Comparison of ENCODE assay signal across 8 mouse cellular contexts in genomic region chr3:36150934-36151686, GRCm38 (mm10). TPM values are rescaled to one million over a fixed set of nuclear protein-coding genes. Genes with fewer than 3 reads are reported as not detected.
A peak's percentile ranks its signal among the peaks of the same experiment; 100 is the strongest.
DNase-seq lines count a peak whose midpoint lies in the region; ATAC-seq and TF ChIP-seq lines count a peak whose summit lies in the region.

Gene D3Ertd254e, plus strand, starts transcription at chr3:36151017.

- no peaks in the 10 kb centered on the region for H3K9me3 ChIP-seq in hindbrain, embryonic 15.5 days

- H3K4me3 ChIP-seq in hindbrain, embryonic 15.5 days: peak within 1 kb of the TSS; percentile 88

- no peak for TF ChIP-seq CTCF in Patski (IDR thresholded peaks at IDR 0.05)

- POLR2A ChIA-PET in Patski (lab: Charles Lee): interaction anchor here (0.7 to 0.8 kb wide), 2 partner anchors 10 to 139 kb away, joined by 3 read pairs; no protein-coding TSS in a partner anchor

- peak; percentile 92 for DNase-seq in Patski (ENCODE audit: low read depth, low spot score)
- peak; percentile 89 to 90 for DNase-seq in cerebellum, postnatal 14 days
- DNase-seq in frontal cortex, postnatal 25 days (ENCODE audit: low spot score in 2 of 2): peak; percentile 80 to 82
- DNase-seq in left cerebral cortex, adult 11 months (ENCODE audit: low spot score): peak; percentile 92
- DNase-seq in lung, postnatal 4 days: peak; percentile 89 to 92
- DNase-seq in retina, postnatal 7 days (ENCODE audit: low read depth, low spot score): peak; percentile 65
- peak; percentile 65 for DNase-seq in urinary bladder, adult 2 months (ENCODE audit: low spot score)

- CTCF ChIA-PET in Patski (lab: Charles Lee): interaction anchor here (1.0 to 1.3 kb wide), 3 partner anchors 20 to 344 kb away, joined by 3 to 6 read pairs (median 3); no protein-coding TSS in a partner anchor

- peaks cover 30% of the 10 kb centered on the region for H3K4me1 ChIP-seq in hindbrain, embryonic 15.5 days (replicated peaks)

- peak within 1 kb of the TSS; percentile 91 for H3K9ac ChIP-seq in hindbrain, embryonic 15.5 days

- H3K27me3 ChIP-seq in Patski: peaks cover 26% of the 10 kb centered on the region
- no peaks in the 10 kb centered on the region for H3K27me3 ChIP-seq in hindbrain, embryonic 15.5 days

- peak within 1 kb of the TSS; percentile 73 for H3K4me2 ChIP-seq in hindbrain, embryonic 15.5 days

- peak; percentile 99 for ATAC-seq in Patski
- peak; percentile 100 for ATAC-seq in hindbrain, embryonic 15.5 days (ENCODE audit: low FRiP score, low read depth)

- H3K27ac ChIP-seq in hindbrain, embryonic 15.5 days (replicated peaks): peak within 1 kb of the TSS; percentile 90

- no peaks in the 10 kb centered on the region for H3K36me3 ChIP-seq in hindbrain, embryonic 15.5 days

- in situ Hi-C loops in Patski (cut with MboI; ENCODE audit: low pct_unique_long_range_greater_than_20kb): no loop called here

- WGBS in hindbrain, embryonic 15.5 days: under 1% methylated on average over 45 of the region's 54 CpGs

RNA-seq across cellular contexts. Expression of gene D3Ertd254e, which starts in this region (rescaled TPM):
- polyA plus RNA-seq in Patski (2021): 10.2 TPM
- 15.3 and 15.5 TPM in 2 replicates for polyA plus RNA-seq in hindbrain, embryonic 15.5 days (2015; fragmentation: Nextera tagmentation; extraction: Ambion mirVana)
- 2.6 and 3.7 TPM in 2 replicates for polyA plus RNA-seq in urinary bladder, adult 2 months (2012; rRNA removed)

Comparison
In these comparisons a context has a peak if more than half of its experiments do, and no peak if none do; other contexts are left out.
1. Peak in every context shown above with its lines: DNase-seq, ATAC-seq, H3K4me3 ChIP-seq and H3K27ac ChIP-seq.